Mouse (Mus musculus): ENCODE data around the gene Noxred1. TPM values are rescaled to one million over a fixed set of nuclear protein-coding genes. Genes with fewer than 3 reads are reported as not detected.
"Not testable (repeated sequence)": the region's sequence is repeated elsewhere in the genome, so short reads cannot be mapped to it uniquely, and the experiment has no call there.

Noxred1 gene
- total RNA-seq, 2 experiments from 2014 or later, result 1.7 to 2.0 TPM

DNA sequence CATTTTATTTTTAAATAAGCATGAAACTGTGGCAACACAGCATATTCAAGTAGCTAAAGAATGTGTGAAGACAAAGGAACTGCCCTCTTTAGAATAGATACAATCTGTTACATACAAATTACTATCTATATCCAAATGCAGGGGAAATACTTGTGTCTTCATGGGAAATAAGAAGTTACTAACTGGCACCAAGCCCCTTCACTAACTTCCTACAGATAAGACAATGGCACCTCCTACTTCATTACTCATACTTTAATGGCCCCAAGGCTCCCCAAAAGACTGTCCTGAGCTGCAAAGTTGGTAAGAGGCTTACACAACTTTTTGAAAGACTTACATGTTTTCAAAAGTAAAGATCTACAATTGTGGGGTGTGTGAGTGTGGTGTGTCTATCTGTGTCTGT, 20.9 kb downstream of the Noxred1 start:
- no peak for DNase-seq (ENCODE audit: low spot score in 2 of 2)
- no peak for TF ChIP-seq CTCF (conservative IDR thresholded peaks at IDR 0.05)
- H3K4me3 ChIP-seq, result no peak overlapping the region
- no peak overlapping the region for H3K27ac ChIP-seq

DNA sequence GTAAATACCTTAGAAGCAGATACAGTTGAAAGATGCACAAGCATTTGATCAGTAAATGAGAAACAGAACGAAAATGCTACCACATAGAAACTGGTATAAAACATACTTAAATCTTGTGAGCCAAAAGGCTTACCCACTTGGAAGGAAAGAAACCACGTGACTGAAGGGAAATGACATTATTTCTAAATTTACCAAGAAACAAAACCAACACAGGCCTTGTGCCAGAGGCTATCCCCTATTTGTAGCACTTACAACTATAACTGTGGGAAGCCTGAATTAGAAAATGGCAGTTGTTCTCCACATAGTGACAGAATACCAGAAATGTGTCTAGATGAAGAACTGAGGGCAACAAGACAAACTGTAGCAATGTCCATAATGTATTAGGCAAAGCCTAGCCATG, 22.5 kb downstream of the Noxred1 start:
- Histone ChIP-seq H3K27ac (no peak overlapping the region), H3K4me3 (no peak overlapping the region)
- no peak for TF ChIP-seq CTCF (conservative IDR thresholded peaks at IDR 0.05)
- DNase-seq (ENCODE audit: low spot score in 2 of 2), result no peak

DNA sequence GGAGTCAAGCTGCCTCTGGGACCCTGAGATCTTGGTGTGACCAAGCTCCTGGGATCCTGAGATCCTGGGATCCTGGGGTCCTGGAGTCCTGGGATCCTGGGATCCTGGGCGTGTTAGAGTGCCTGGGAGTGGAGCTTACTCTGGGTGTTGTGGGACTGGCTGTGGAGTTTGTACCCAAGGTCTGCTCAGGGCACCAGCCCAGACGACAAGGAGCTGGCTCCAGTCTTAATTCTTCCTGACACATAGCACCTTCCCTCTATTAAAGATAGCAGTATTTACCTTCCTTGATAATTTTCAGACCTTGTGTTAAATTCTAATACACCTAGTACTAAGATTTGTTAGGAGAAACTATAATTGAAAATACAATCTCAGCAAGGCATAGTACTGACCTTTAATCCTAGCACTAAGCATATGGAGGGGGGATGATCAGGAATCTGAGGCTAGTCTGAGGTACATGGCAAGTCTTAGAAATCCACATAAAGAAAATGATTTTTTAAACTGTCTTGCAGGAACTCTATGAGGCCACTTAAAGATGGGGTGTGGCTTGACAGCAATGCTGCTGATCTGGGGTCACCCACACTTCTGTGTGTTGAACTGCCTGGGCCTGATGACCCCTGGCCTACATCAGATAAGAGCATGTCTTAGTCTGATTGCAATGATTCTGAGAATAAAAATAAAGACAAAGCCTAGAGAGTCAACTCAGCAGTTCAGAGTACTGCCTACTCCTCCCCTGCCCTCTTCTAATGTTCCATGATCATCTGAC, 25.5 kb downstream of the Noxred1 start:
- no peak overlapping the region for H3K4me3 ChIP-seq
- no peak for DNase-seq (ENCODE audit: low spot score in 2 of 2)

DNA sequence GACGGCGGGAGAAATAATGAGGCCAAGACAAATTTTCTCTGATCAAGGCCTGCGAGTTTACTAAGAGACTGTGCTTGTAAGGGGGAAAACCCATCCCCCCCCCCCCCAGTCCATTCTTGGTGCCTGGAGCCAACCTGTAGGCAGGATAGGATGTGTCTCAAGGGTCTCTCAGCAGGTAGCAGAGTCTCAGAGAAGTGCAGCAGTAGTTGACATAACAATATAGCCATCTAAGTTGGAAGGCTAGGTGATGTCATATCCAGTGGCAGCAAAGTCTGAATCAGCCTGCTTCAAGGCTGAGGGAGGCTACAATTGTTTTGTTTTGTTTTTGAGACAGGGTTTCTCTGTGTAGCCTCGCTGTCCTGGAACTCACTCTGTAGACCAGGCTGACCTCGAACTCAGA, 32.7 kb downstream of the Noxred1 start:
- H3K4me3 ChIP-seq; H3K27ac ChIP-seq; DNase-seq (ENCODE audit: low spot score in 2 of 2): not testable (repeated sequence)

More for the DNA sequence above, 25.5 kb downstream of the Noxred1 start:
- H3K27ac ChIP-seq, result no peak overlapping the region
- TF ChIP-seq CTCF (conservative IDR thresholded peaks at IDR 0.05), result no peak

DNA sequence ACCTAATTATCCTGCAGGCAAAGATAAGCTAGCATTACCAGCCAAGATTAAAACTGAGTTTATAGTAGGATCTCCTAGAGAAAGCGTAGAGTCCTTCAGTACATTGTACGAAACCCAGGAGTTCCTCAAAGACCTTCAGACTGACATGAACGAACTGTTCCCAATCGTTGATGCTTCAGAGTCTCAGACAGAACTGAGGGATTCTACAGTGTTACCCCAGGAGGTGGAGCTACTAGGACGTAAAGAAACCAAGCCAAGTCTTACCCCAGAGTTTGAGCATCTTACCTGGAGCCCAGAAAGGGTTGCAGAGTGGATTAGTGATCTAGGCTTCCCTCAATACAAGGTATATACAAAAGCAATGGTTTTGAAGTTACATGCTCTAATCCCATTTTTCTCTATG, 36.8 kb downstream of the Noxred1 start:
- Histone ChIP-seq H3K27ac (no peak overlapping the region), H3K4me3 (no peak overlapping the region)
- DNase-seq (ENCODE audit: low spot score in 2 of 2), result no peak
- TF ChIP-seq CTCF (conservative IDR thresholded peaks at IDR 0.05), result no peak

DNA sequence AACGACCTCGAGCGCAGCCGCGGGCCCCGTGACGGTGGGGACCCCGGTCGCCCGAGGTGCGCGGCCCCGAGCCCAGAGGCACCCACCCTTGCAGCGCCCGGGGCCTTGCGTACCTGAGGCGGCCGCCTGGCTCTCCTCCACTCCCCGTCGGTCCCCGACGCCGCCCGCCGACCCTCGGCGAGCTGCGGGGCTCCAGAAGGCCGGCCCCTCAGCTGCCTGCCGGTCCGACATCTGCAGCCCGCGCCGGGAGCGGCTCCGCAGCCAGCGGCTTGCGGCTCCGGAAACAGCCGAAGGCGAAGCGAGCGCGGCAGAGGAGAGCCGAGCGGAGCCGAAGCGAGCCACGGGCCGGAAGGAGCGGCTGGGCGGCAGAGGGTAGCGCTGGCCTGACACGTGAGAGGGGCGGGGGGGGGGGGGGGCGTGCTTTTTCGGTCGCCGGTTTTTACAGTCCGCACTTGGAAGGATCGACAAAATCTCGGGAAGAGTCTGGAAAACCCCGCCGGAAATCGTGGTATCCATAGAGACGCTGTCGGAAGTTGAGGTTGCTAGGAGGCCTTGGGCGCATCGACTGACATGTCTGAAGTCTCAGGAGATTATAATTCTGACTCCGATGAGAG, 38.5 kb downstream of the Noxred1 start, which contains the start of gene Tmed8:
TSS of gene Tmed8 (minus strand) at position 482 of the 614 bp plus-strand sequence.
- no peak for TF ChIP-seq CTCF (conservative IDR thresholded peaks at IDR 0.05)
- DNase-seq (ENCODE audit: low spot score in 2 of 2), result peak; percentile 72 to 81
- Histone ChIP-seq H3K4me3 (peak within 1 kb of the TSS; percentile 80), H3K27ac (peak within 1 kb of the TSS; percentile 96)

DNA sequence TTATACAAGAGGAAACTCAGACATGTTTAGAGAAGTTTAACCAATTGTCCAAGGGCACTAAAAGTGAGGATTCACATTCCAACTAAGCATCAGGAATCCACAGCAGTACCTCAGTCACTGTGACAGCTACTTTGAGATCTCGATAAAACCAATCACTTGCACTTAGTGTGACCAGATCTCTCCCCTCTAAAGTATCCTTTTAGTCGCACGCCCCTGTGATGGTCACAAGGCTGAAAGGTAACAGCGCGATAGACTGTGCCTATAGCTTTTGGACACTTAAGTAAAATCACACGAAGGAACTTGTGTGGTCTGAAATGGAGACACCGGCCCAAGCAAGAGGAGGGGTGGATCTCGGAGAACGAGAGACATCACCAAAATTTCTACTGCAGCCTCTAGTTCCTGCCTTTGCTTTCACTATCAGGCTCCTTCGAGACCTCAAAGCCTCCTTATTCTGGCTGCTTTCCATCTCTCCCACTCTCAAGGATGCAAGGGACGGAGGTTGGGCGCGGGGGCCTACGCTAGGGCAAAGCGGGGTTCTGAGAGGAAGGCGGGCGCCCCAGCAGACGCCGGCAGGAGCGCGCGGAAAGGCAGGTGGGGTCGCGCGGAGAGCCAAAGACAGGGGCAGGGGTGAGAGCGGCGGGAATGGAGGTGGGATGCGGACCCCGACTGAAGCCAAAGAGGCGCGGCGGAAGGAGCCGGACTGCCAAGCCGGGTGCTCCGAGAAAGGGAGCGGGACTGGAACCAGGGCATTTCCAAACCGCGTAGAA, 39.1 kb downstream of the Noxred1 start, which contains the start of gene Samd15:
TSS of gene Samd15 (plus strand) at position 518 of the 767 bp plus-strand sequence.
- TF ChIP-seq CTCF (conservative IDR thresholded peaks at IDR 0.05), result no peak
- peak within 1 kb of the TSS; percentile 80 for H3K4me3 ChIP-seq
- H3K27ac ChIP-seq, result peak within 1 kb of the TSS; percentile 96
- DNase-seq (ENCODE audit: low spot score in 2 of 2), result peak in 1 of 2 experiments; percentile 23

DNA sequence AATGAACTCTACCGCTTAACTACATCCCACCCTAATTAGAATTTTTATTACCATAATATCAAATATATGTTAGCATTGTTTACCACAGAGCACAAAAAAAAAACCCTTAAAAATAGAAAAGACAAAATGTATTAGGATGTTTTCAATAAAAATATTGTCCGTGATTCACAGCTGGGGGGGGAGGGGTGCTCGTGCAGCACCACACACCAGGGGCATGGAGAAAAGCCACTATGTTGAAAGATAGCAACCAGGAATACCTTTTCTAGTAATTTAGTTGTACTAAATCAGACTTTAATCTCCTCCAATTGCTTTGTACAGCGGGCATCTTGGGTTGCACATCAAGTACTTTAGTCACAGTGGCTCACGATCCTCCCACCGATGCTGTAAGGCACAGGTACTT, 39.7 kb downstream of the Noxred1 start:
- H3K4me3 ChIP-seq, result peak overlapping the region; percentile 80
- no peak for DNase-seq (ENCODE audit: low spot score in 2 of 2)
- TF ChIP-seq CTCF (conservative IDR thresholded peaks at IDR 0.05), result no peak
- H3K27ac ChIP-seq, result peak overlapping the region; percentile 96

DNA sequence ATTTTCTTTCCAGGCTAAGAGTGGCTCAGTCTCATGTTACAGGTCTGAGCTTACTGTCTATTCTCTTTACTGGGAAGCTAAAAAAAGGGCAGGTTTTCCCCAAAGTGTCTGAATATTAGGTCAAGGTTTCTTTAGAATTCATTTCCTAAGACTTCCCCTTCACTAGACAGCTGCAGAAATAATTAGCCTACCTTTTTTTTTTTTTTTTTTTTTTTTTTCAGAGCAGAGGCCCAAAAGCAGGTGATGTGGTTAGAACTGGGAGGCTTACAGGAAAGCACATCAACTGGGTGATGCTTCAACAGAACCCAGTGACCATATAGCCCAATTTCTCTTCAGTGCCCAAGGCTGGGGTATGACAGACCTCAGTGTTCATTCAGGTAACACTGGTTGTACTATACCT, 42.2 kb downstream of the Noxred1 start:
- no peak for TF ChIP-seq CTCF (conservative IDR thresholded peaks at IDR 0.05)
- no peak for DNase-seq (ENCODE audit: low spot score in 2 of 2)
- H3K27ac ChIP-seq, result no peak overlapping the region
- no peak overlapping the region for H3K4me3 ChIP-seq

DNA sequence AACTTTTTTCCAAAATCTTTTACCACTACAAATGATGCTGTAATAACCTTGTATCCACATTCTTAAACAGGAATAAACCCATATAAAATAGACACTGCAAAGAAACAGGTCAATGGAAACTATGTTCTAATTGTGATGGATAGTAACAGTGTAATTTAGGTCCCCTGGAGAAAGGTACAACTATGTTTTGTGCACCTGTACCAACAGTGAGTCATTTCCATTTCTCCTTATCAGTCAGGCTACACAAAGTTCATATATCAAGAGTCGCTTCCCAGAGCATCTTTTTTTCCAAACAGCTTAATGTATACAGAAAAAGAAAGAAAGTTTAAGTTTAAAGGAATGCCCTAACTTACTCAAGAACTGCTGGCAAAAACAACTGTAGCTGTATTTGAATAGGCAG, 43.5 kb downstream of the Noxred1 start:
- no peak for TF ChIP-seq CTCF (conservative IDR thresholded peaks at IDR 0.05)
- Histone ChIP-seq H3K4me3 (no peak overlapping the region), H3K27ac (no peak overlapping the region)
- DNase-seq (ENCODE audit: low spot score in 2 of 2), result no peak

DNA sequence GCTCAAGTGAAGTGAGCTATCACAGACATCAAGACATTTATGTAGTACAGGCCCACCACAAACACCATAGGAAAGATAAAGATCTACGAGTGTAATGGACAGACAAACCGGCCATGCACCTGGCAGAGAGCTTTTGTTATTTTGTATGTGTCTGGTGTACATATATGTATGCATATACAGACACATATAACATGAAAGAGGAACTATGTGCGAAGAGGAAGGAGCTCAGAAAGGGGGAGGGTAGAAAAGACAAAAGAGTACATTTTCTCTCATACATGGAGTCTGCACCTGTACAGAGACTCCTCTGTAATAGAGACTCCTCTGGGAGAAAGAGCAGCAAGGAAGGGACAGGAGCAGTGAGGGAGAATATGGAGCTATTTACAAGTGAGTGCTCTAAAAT, 45.5 kb downstream of the Noxred1 start:
- DNase-seq (ENCODE audit: low spot score in 2 of 2), result no peak
- Histone ChIP-seq H3K4me3 (no peak overlapping the region), H3K27ac (no peak overlapping the region)
- TF ChIP-seq CTCF (conservative IDR thresholded peaks at IDR 0.05), result no peak

DNA sequence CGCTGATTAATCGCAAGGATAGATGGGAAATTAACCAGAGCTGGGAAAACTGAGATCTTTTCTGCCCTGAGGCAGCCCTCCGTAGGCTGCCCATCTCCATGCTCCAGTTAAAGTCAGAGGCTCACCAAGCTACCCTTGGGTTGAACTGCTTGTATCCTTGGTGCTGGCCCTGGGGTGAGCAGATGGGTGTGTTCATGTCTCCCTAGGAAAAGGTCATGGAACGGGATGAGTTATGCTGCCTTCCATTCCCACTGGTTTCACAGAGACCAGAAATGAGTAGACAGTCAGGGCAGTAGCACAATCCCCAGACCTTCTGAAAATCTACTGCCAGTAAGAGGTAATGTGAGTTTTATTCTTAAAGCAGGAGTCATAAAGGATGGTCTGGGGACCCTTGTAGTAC, 60.9 kb downstream of the Noxred1 start:
- DNase-seq (ENCODE audit: low spot score in 2 of 2), result no peak
- Histone ChIP-seq H3K27ac (no peak overlapping the region), H3K4me3 (no peak overlapping the region)
- no peak for TF ChIP-seq CTCF (conservative IDR thresholded peaks at IDR 0.05)
